Mouse (Mus musculus) spleen, adult 2 months (tissue): Measurements from ENCODE around the gene Gm4881.

Source experiments
- CTCF ChIP-seq: fragments of 200-500 bp; IDR thresholded peaks from 2 replicates; pipeline ENCODE4 v1.5.1; 2011; ENCODE audit warnings: mild to moderate bottlenecking, inconsistent platforms; ENCODE audit not compliant: insufficient read depth, insufficient read length, insufficient replicate concordance; ENCODE audit errors: extremely low read depth
- POLR2A ChIP-seq: fragments of 200-500 bp; IDR thresholded peaks from 2 replicates; pipeline ENCODE4 v1.6.1; 2011; ENCODE audit warnings: low read depth, low read length, inconsistent platforms

DNA sequence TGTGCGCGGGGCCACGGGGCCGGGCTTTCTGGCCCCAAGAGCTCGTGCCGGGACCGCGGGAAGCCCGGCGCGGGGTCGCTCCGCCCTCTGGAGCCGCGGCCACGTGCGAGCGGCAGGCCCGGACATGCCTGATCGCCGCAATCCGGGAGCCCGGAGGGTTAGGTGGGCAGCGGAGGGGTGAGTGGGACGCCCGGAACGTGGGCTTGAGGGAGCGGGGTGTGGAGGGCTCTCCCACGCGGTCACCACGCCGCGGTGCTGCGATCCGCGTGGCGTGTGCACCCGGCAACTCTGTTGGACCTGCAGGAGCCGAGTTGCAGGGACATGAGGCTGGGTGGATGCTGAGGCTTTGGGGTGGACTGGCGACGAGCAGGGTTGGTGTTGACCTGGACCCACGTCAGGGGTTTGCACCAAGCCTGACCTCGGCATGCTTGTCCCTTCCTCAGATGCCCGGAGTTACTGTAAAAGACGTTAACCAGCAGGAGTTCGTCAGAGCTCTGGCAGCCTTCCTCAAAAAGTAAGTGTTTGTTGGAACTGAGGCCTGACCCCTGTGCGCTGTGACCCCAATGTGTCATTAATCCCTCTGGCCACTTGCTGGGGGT lies 59.5 kb downstream of the Gm4881 start:
- TF ChIP-seq CTCF (no peak), POLR2A (no peak)
